Mouse (Mus musculus) kidney, embryonic 14.5 days (tissue): ENCODE measurements at regions not wholly inside any gene's neighbourhood (a gene's known extent, or its start where the extent isn't known, plus 50 kb on each side); places are given as distances from the start of the nearest gene placed in this dataset.
A peak's percentile ranks its signal among the peaks of the same experiment; 100 is the strongest.

ENCODE experiments used
- ATAC-seq: fragments of 200-750 bp; cut with Nextera tagmentation; 2 replicates; pipeline ENCODE4 v1.8.0; 2017; ENCODE audit warnings: moderate number of reproducible peaks, mild to moderate bottlenecking, moderate TSS enrichment, moderate library complexity; ENCODE audit not compliant: low FRiP score, low TSS enrichment
- H3K27ac ChIP-seq: fragments of 300-500 bp; sonication (generic); 2 replicates; pipeline ENCODE4 v1.5.1; 2014; ENCODE audit warnings: low read depth, mild to moderate bottlenecking, low read length, moderate library complexity, mixed read lengths
- H3K27me3 ChIP-seq: fragments of 300-500 bp; sonication (generic); 2 replicates; pipeline ENCODE4 v1.6.1; 2014; ENCODE audit warnings: mild to moderate bottlenecking, low read length; ENCODE audit not compliant: control insufficient read depth, insufficient read depth
- H3K36me3 ChIP-seq: fragments of 300-500 bp; sonication (generic); 2 replicates; pipeline ENCODE4 v1.6.1; 2014; ENCODE audit warnings: low read length, mixed read lengths; ENCODE audit not compliant: control insufficient read depth, insufficient read depth
- H3K4me1 ChIP-seq: fragments of 300-500 bp; sonication (generic); 2 replicates; pipeline ENCODE4 v1.6.1; 2014; ENCODE audit warnings: low read length, mixed read lengths; ENCODE audit not compliant: control insufficient read depth, insufficient read depth
- H3K4me2 ChIP-seq: fragments of 300-500 bp; sonication (generic); replicated peaks from 2 replicates; pipeline ENCODE4 v1.6.1; 2014; ENCODE audit warnings: low read depth, mild to moderate bottlenecking, low read length
- H3K4me3 ChIP-seq: fragments of 300-500 bp; sonication (generic); 2 replicates; pipeline ENCODE4 v1.5.1; 2014; ENCODE audit warnings: mild to moderate bottlenecking, low read length
- H3K9ac ChIP-seq: fragments of 300-500 bp; sonication (generic); 2 replicates; pipeline ENCODE4 v1.6.1; 2014; ENCODE audit warnings: low read depth, mild to moderate bottlenecking, low read length, moderate library complexity
- H3K9me3 ChIP-seq: fragments of 300-500 bp; sonication (generic); 2 replicates; pipeline ENCODE4 v1.6.1; 2016; ENCODE audit warnings: low read length; ENCODE audit not compliant: control insufficient read depth
- WGBS: fragments of 180-500 bp; shearing (Covaris S2); extraction: QIAGEN DNeasy Blood & Tissue Kit; methylation state at CpG from one replicate; pipeline ENCODE4 v1.1.7; 2014; 5-methylcytosine and 5-hydroxymethylcytosine counted together

DNA sequence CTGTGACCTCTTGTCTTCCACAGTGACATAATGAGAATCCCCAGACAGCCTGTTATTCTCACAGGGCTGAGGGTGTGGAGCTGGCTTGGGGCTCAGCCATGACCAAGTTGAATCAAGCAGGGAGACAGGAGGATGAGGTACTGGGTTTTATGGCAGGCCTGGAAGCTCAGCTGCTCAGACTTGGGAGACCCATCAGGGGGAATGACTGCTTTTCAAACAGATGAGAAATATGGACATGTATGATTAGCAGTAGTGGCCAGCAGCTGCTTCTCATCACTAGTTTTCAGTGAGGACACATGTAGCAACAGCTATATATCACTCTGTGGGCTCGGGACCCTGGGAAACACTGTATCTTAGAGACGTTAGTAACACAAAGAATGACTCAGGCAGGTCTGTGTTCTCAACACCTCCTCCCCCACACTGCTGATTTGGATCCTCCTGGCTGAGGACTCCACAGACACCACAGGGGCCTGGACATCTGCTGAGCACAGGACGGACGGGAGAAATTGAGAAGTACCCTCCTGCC lies 87.9 kb downstream of the Cops8 start:
- Histone ChIP-seq H3K27ac (peak overlapping the region; percentile 73), H3K27me3 (no peaks in the 10 kb centered on the region), H3K4me2 (no peak overlapping the region), H3K9me3 (peaks cover 3% of the 10 kb centered on the region; the same call in 1 of the 2 replicates), H3K4me3 (no peak overlapping the region), H3K36me3 (no peaks in the 10 kb centered on the region), H3K4me1 (peaks cover 9% of the 10 kb centered on the region; the same call in 1 of the 2 replicates), H3K9ac (no peak overlapping the region)
- WGBS: 23% methylated on average over 4 of the region's 4 CpGs
- peak; percentile 84 for ATAC-seq

DNA sequence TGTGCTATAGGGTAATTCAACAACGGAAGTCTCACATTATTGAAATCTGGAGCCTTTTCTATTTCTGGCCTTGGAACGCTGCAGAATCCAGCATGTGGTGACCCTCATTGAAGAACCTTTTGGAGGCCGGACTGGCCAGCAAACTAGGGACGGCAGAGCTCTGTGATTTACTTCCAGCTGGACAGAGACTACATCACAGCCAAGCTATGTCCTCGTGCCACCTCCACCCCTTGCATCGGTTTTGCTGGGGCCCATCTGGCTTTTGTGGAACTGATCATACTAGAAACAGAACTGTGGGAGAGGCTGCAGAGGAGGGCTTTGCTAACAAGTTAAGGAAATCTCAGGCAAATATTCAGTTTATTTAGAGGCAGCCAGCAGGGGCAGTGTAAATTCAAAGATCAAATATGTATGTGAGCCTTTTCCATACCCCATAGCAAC lies 88.4 kb downstream of the Cops8 start:
- H3K4me1 ChIP-seq: peaks cover 9% of the 10 kb centered on the region; the same call in 1 of the 2 replicates
- H3K9ac ChIP-seq: no peak overlapping the region
- H3K27me3 ChIP-seq: no peaks in the 10 kb centered on the region
- H3K4me2 ChIP-seq: no peak overlapping the region
- peak; percentile 64; the same call in 1 of the 2 replicates for ATAC-seq
- H3K9me3 ChIP-seq: peaks cover 3% of the 10 kb centered on the region; the same call in 1 of the 2 replicates
- WGBS: 29% methylated on average over 6 of the region's 6 CpGs
- no peaks in the 10 kb centered on the region for H3K36me3 ChIP-seq
- H3K27ac ChIP-seq: peak overlapping the region; percentile 73
- H3K4me3 ChIP-seq: no peak overlapping the region

DNA sequence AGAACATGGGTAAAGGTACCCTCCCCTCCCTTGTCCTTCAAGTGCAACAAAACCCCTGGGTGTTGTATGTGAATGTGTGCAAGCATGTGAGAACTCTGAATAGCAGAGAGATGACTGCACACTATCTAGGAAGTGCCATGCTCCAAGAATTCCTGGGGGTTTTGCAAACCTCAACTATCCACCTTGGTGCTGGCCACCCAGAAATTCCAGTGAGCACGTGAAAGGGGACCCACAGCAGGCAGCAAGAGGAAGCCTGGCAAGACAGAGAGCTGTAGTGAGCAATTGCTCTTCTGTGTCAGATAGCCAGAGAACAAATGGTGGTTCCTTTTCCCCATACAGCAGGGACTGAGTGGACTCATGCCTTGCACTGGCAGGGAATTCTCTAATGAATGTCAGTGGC lies 90.1 kb downstream of the Cops8 start:
- ATAC-seq: no peak
- H3K36me3 ChIP-seq: no peaks in the 10 kb centered on the region
- H3K4me3 ChIP-seq: no peak overlapping the region
- H3K4me1 ChIP-seq: peaks cover 9% of the 10 kb centered on the region; the same call in 1 of the 2 replicates
- H3K9me3 ChIP-seq: peaks cover 3% of the 10 kb centered on the region; the same call in 1 of the 2 replicates
- H3K27ac ChIP-seq: no peak overlapping the region
- no peak overlapping the region for H3K4me2 ChIP-seq
- no peak overlapping the region for H3K9ac ChIP-seq
- WGBS: 13% methylated on average over 1 of the region's 1 CpGs
- H3K27me3 ChIP-seq: no peaks in the 10 kb centered on the region

DNA sequence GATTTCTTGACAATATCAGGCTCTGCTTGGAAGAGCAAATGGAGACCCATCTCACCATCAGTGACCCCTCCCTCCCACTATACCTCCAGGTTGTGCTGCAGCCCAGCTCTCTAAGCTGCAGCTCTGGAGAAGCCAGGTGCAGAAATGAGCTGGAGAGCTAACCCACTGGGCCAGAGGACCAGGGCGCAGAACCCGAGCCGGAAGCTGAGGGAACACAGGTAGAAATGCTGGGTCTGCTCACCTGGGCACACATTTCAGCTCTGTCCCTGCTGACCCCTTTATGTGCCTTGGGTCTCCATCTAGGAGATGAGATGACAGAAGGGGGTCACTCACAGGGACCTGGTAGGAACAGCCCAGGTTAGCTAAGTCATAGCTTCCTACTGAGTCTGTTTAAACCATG lies 92.0 kb downstream of the Cops8 start:
- WGBS: 94% methylated on average over 3 of the region's 3 CpGs
- peaks cover 3% of the 10 kb centered on the region; the same call in 1 of the 2 replicates for H3K9me3 ChIP-seq
- H3K36me3 ChIP-seq: no peaks in the 10 kb centered on the region

DNA sequence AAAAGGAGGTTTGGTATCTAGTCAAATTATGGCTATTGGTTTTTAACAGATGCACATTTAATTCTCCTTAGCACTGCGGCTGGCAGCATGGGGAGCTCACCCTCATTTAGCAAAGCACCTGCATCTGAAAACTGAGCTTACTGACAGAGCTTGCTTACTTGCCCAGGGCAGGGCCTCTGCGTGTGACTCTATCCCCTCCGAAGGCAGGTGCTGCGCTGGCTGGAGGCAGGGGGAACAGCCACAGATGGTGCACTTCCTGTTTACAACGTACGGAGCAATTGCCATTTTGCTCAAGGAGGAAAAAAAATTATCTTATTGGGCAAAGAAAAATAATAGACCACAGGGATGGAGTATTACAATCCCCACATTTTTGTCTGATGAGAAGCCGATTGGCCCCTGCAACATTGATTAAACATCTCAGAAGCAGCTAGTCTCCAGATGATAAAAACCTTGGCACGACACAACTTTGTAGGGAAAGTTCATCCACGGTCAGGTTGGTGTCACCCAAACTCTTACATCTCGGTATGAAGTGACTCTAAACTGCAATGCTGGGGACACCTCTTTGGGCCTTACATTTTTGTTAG lies 92.5 kb downstream of the Cops8 start:
- Histone ChIP-seq H3K27ac (no peak overlapping the region), H3K36me3 (no peaks in the 10 kb centered on the region), H3K27me3 (no peaks in the 10 kb centered on the region), H3K4me2 (no peak overlapping the region), H3K4me3 (no peak overlapping the region), H3K9ac (no peak overlapping the region), H3K4me1 (peaks cover 8% of the 10 kb centered on the region; the same call in 1 of the 2 replicates), H3K9me3 (no peaks in the 10 kb centered on the region)
- WGBS: 43% methylated on average over 10 of the region's 10 CpGs
- no peak for ATAC-seq

More for the DNA sequence above, 92.0 kb downstream of the Cops8 start:
- Histone ChIP-seq H3K4me1 (peaks cover 9% of the 10 kb centered on the region; the same call in 1 of the 2 replicates), H3K4me3 (no peak overlapping the region), H3K9ac (no peak overlapping the region), H3K27ac (no peak overlapping the region), H3K27me3 (no peaks in the 10 kb centered on the region), H3K4me2 (no peak overlapping the region)
- ATAC-seq: no peak

DNA sequence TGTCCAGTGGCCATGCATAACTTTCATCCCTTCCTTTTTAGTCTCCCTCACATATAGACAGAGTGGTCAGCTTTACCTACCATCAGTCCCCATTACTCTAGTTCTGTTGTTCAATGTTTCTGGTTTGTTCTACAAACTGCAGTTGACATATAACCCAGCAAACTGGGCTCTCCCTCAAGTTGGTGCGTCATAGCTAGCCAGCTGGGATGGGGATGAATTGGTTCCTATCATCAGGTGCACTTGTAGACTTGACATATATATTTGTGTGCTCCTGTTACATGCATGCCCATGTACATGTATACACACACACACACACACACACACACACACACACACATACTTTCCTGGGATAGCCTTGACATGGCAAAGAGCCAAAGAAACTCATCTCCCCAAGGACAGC lies 93.2 kb downstream of the Cops8 start:
- Histone ChIP-seq H3K4me2 (no peak overlapping the region), H3K9ac (no peak overlapping the region), H3K36me3 (no peaks in the 10 kb centered on the region), H3K9me3 (no peaks in the 10 kb centered on the region), H3K27ac (no peak overlapping the region), H3K27me3 (no peaks in the 10 kb centered on the region), H3K4me3 (no peak overlapping the region), H3K4me1 (peaks cover 4% of the 10 kb centered on the region; the same call in 1 of the 2 replicates)
- no peak for ATAC-seq
- WGBS: 94% methylated on average over 1 of the region's 1 CpGs

DNA sequence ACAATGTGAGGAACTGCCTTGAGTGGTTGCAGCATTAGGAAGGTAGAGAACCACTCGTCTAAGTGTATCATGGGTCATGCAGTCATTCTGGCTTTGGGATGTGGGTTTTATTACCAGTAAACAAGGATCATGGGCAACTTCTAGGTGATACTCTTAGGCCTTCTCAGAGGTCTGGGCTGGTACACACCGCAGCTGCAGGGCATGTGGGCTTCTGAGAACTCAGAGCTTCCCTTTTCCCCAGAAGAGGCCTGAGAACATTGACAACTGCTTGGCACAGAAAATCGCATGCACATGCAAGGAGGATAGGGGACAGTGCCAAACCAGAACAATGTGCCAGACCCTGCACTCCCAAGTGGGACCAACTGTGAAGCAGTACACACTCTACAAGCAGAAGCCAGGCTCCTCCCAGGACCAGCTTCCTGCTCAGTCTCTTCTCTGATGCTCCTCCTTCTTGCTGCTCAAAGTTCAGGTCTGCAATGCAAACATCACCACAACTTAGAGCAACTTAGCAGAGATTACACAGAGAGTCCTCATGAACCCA lies 94.3 kb downstream of the Cops8 start:
- H3K9me3 ChIP-seq: no peaks in the 10 kb centered on the region
- H3K9ac ChIP-seq: no peak overlapping the region
- WGBS: 93% methylated on average over 3 of the region's 3 CpGs
- no peaks in the 10 kb centered on the region for H3K36me3 ChIP-seq
- no peak overlapping the region for H3K4me2 ChIP-seq
- H3K27ac ChIP-seq: no peak overlapping the region
- H3K4me1 ChIP-seq: peaks cover 4% of the 10 kb centered on the region; the same call in 1 of the 2 replicates
- no peak for ATAC-seq
- H3K4me3 ChIP-seq: no peak overlapping the region
- no peaks in the 10 kb centered on the region for H3K27me3 ChIP-seq

DNA sequence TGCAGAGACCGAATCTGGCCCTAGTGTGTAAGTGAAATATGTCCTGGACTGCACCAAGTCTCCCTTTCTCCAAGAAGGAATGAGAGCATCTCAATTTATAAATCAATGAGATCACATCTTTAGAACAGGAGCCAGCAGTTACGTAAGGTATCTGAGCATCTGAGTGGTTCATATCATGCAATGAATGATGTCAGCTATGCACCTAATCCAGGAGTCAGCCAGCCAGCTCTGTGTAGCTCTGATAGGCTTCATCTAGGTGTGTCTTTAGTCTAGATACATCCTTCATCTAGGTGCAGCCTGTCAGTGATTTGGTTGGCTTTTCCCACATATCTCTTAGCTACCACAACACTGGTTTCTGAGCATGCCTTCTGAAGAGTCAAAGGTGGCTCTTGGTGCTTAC lies 95.8 kb downstream of the Cops8 start:
- Histone ChIP-seq H3K4me2 (no peak overlapping the region), H3K4me3 (no peak overlapping the region), H3K4me1 (peaks cover 4% of the 10 kb centered on the region; the same call in 1 of the 2 replicates), H3K9me3 (no peaks in the 10 kb centered on the region), H3K36me3 (no peaks in the 10 kb centered on the region), H3K9ac (no peak overlapping the region), H3K27ac (no peak overlapping the region), H3K27me3 (no peaks in the 10 kb centered on the region)
- 92% methylated on average over 2 of the region's 2 CpGs for WGBS
- ATAC-seq: no peak

DNA sequence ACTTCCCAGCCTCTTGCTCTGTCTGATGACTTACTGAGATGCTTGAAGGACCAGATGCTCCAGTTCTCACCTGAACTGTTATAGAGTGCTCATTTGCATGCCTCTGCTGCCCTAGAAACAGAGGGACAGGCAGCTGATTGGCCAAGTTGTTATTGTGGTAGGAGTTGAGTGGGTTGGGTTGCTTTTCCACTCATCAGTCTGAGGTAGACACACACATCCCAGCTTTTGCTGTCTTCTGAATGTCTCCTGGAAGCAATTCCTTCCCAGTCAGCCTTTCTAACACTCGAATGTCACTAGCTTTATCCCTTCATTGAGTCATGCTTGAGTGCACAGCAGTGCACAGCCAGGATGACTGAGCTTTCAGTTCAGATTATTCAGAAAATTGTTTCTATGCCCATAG lies 99.0 kb downstream of the Cops8 start:
- Histone ChIP-seq H3K36me3 (no peaks in the 10 kb centered on the region), H3K9me3 (no peaks in the 10 kb centered on the region), H3K4me2 (no peak overlapping the region), H3K4me3 (no peak overlapping the region), H3K27ac (no peak overlapping the region), H3K9ac (no peak overlapping the region), H3K27me3 (no peaks in the 10 kb centered on the region), H3K4me1 (no peaks in the 10 kb centered on the region)
- ATAC-seq: no peak
- 48% methylated on average over 1 of the region's 1 CpGs for WGBS
